Mouse (Mus musculus): ENCODE data around the gene Oas1d.

GRCm38 (mm10) chr5:120908196-120908920 lies 6.0 kb upstream of the Oas1d start:
- TF ChIP-seq CTCF (IDR thresholded peaks at IDR 0.05; ENCODE audit: low read depth, low read length) (no peak), POLR2AphosphoS5 (IDR thresholded peaks at IDR 0.05; ENCODE audit: insufficient replicate concordance, low read depth, low read length) (no peak)

Data from G1E (cell line).